Mouse (Mus musculus): ENCODE measurements at regions not wholly inside any gene's neighbourhood (a gene's known extent, or its start where the extent isn't known, plus 50 kb on each side); places are given as distances from the start of the nearest gene placed in this dataset.

DNA sequence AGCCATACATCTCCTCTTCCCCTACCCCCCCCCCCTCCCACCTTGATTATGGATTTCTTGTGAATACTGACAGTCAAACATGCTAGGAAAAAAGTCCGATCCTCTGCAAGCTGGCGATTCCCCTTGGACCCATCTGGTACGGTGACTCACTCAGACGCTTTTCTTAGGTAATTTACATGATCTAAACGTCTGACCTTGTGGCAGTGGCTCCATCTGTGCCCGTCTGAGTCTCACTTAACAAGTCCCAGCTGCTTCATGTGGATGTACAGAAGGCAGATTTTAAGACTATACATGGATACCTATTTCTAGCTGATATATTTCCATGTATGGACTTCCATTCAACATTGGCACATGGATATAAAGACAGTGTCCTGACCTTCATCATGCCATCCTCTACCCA is 481.0 kb downstream of the Lipi start:
- Histone ChIP-seq H3K4me2 (ENCODE audit: low read depth) (no peak overlapping the region), H3K4me1 (ENCODE audit: control insufficient read depth, insufficient read depth, low read length) (no peaks in the 10 kb centered on the region), H3K27ac (ENCODE audit: low read depth, low read length) (no peak overlapping the region), H3K4me3 (ENCODE audit: low read depth, low read length) (no peak overlapping the region), H3K9me3 (ENCODE audit: control insufficient read depth, low read length) (no peaks in the 10 kb centered on the region), H3K36me3 (ENCODE audit: control insufficient read depth, insufficient read depth, low read length) (no peaks in the 10 kb centered on the region), H3K27me3 (ENCODE audit: control insufficient read depth, insufficient read depth, low read length) (no peaks in the 10 kb centered on the region), H3K9ac (ENCODE audit: low read length) (no peak overlapping the region)
- 38% methylated on average over 6 of the region's 6 CpGs for WGBS
- peak; percentile 15 for DNase-seq (ENCODE audit: low spot score)
- peak; percentile 55; the same call in 1 of the 2 replicates for ATAC-seq (ENCODE audit: insufficient read depth, low FRiP score, low TSS enrichment)

DNA sequence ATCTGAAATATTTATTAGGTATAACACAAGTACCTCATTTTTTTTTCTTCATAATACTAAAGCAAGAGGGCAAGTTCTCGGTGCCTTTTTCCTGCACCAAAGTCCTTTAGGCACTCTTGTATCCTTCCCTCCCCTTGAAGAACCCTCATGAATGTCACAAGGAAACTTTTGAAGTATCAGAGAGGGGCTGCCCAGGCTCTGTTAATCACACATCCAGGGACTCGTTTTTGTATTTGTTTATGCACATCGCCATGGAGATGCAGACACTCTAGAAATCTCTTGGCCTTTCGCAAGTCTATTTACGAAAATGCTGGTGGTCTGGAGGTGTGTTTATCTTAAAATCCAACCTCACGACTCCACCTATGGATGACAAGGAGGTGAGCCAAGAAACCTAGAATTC is 492.7 kb downstream of the Lipi start:
- no peaks in the 10 kb centered on the region for H3K9me3 ChIP-seq (ENCODE audit: control insufficient read depth, low read length)
- no peaks in the 10 kb centered on the region for H3K36me3 ChIP-seq (ENCODE audit: control insufficient read depth, insufficient read depth, low read length)
- no peak overlapping the region for H3K27ac ChIP-seq (ENCODE audit: low read depth, low read length)
- DNase-seq (ENCODE audit: low spot score), result peak; percentile 10
- no peak overlapping the region for H3K4me3 ChIP-seq (ENCODE audit: low read depth, low read length)
- ATAC-seq (ENCODE audit: insufficient read depth, low FRiP score, low TSS enrichment), result peak; percentile 43; the same call in 1 of the 2 replicates
- WGBS, result 41% methylated on average over 6 of the region's 6 CpGs
- no peaks in the 10 kb centered on the region for H3K4me1 ChIP-seq (ENCODE audit: control insufficient read depth, insufficient read depth, low read length)
- H3K27me3 ChIP-seq (ENCODE audit: control insufficient read depth, insufficient read depth, low read length), result no peaks in the 10 kb centered on the region
- H3K9ac ChIP-seq (ENCODE audit: low read length), result no peak overlapping the region
- H3K4me2 ChIP-seq (ENCODE audit: low read depth), result no peak overlapping the region

DNA sequence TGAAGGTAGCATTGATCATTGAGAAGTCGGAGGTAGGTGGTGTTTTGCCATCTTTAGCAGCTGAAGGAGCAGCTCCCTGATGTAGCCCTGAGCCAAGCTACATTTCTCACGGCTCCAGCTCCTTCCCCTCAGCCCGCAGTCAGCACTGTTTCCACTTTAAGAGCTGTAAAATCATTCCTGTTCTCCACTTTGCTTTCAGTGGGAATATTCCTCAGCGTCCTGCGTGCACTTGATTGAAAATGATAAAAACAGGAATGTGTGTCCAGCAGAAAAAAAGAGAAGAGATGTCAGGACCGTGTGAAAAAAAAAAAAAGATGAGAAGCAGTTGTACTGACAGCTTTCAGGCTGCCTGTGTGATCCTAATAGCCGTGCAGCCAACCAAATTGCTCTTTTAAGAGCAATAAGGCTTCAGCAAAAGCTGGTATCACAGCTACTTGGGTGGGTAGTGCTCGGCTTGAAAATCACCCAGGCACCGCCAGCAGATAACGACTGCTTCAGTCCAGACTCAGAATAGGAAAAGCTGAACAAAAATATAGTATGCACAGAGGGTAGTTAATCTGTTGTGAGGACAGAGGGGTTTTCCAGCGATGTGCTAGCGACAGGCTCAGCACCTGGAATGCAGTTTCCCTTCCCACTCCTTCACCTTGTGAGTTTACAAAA is 493.3 kb downstream of the Lipi start:
- WGBS, result 14% methylated on average over 12 of the region's 12 CpGs
- Histone ChIP-seq H3K4me2 (ENCODE audit: low read depth) (peak overlapping the region; percentile 35), H3K9ac (ENCODE audit: low read length) (no peak overlapping the region), H3K27me3 (ENCODE audit: control insufficient read depth, insufficient read depth, low read length) (no peaks in the 10 kb centered on the region), H3K4me1 (ENCODE audit: control insufficient read depth, insufficient read depth, low read length) (no peaks in the 10 kb centered on the region), H3K4me3 (ENCODE audit: low read depth, low read length) (no peak overlapping the region), H3K9me3 (ENCODE audit: control insufficient read depth, low read length) (no peaks in the 10 kb centered on the region), H3K36me3 (ENCODE audit: control insufficient read depth, insufficient read depth, low read length) (no peaks in the 10 kb centered on the region), H3K27ac (ENCODE audit: low read depth, low read length) (no peak overlapping the region)
- peak; percentile 28; the same call in 1 of the 2 replicates for ATAC-seq (ENCODE audit: insufficient read depth, low FRiP score, low TSS enrichment)
- peak; percentile 19 for DNase-seq (ENCODE audit: low spot score)

DNA sequence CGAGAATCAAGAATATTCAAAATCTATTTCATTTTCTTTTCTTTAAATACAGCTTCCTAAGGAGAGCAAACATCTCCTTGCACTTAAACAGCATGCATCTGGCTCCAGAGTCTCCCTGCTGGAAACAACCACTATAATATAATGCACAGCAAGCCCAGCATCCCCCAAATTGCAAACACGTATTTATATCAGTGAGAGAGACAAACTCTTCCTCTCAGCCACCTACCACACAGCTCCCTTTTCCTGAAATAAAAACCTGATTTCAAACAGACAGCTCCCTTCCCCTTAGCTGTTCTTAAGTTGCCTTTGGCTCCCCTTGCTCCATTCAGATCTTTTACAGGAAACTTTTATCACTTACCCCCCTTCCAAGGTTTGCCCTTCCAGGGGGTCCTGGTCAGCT is 493.9 kb downstream of the Lipi start:
- Histone ChIP-seq H3K27me3 (ENCODE audit: control insufficient read depth, insufficient read depth, low read length) (no peaks in the 10 kb centered on the region), H3K36me3 (ENCODE audit: control insufficient read depth, insufficient read depth, low read length) (no peaks in the 10 kb centered on the region), H3K9ac (ENCODE audit: low read length) (no peak overlapping the region), H3K4me3 (ENCODE audit: low read depth, low read length) (no peak overlapping the region), H3K4me1 (ENCODE audit: control insufficient read depth, insufficient read depth, low read length) (no peaks in the 10 kb centered on the region), H3K9me3 (ENCODE audit: control insufficient read depth, low read length) (no peaks in the 10 kb centered on the region), H3K4me2 (ENCODE audit: low read depth) (peak overlapping the region; percentile 35; the same call in 1 of the 2 replicates), H3K27ac (ENCODE audit: low read depth, low read length) (no peak overlapping the region)
- ATAC-seq (ENCODE audit: insufficient read depth, low FRiP score, low TSS enrichment), result no peak
- no peak for DNase-seq (ENCODE audit: low spot score)
- WGBS, result 43% methylated on average over 2 of the region's 2 CpGs

DNA sequence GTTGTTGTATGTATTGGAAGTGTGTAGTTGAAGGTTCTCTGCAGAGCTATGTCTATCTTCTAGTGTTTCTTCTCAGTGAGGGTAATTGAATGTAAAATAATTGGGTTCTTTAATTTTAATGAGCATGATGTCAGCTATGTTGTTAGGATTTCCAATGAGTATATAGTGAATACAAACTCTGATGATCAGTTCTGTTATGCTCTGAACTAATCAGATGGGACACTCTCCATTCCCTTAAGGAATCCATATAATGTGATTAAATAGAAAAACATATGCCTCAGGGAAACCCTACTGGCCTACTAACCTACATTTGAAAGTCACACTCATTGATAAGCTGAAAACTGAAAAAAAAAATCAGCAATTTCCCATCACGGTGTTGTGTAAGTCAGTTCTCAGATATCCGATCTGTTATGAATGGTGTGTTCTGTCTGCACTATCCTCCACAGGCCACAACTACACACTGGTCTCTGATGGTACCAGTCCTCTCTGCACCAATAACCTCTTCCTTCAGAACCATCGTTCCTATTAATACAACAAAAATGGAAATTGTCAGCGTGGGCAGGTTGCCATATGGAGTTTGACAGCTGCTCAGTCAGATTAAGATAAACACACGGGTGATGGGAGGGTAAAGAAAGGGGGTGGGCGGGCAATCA is 496.4 kb downstream of the Lipi start:
- no peak overlapping the region for H3K4me3 ChIP-seq (ENCODE audit: low read depth, low read length)
- H3K27ac ChIP-seq (ENCODE audit: low read depth, low read length), result no peak overlapping the region
- no peak for DNase-seq (ENCODE audit: low spot score)
- H3K9me3 ChIP-seq (ENCODE audit: control insufficient read depth, low read length), result no peaks in the 10 kb centered on the region
- H3K27me3 ChIP-seq (ENCODE audit: control insufficient read depth, insufficient read depth, low read length), result no peaks in the 10 kb centered on the region
- WGBS, result 80% methylated on average over 6 of the region's 6 CpGs
- H3K9ac ChIP-seq (ENCODE audit: low read length), result no peak overlapping the region
- no peaks in the 10 kb centered on the region for H3K4me1 ChIP-seq (ENCODE audit: control insufficient read depth, insufficient read depth, low read length)
- no peaks in the 10 kb centered on the region for H3K36me3 ChIP-seq (ENCODE audit: control insufficient read depth, insufficient read depth, low read length)
- H3K4me2 ChIP-seq (ENCODE audit: low read depth), result no peak overlapping the region
- ATAC-seq (ENCODE audit: insufficient read depth, low FRiP score, low TSS enrichment), result no peak

DNA sequence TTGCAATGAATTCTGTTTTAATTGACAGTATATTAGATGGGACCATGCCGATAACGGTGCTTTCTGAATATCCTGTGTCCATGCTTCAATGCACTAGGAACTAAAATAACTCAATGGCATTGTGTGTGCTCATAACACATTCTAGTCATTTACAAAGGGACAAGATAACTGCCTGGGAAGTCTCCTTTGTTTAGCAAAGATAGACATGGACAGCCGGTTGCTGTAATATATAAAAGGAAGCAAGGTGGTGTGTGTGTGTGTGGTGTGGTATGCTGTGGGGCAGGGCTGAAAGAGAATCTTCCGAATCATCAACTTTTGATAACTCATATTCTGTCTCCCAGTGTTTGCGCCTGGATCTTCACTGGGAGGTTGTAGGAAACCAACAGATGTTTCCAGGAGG is 497.2 kb downstream of the Lipi start:
- Histone ChIP-seq H3K36me3 (ENCODE audit: control insufficient read depth, insufficient read depth, low read length) (no peaks in the 10 kb centered on the region), H3K4me2 (ENCODE audit: low read depth) (no peak overlapping the region), H3K4me3 (ENCODE audit: low read depth, low read length) (no peak overlapping the region), H3K27ac (ENCODE audit: low read depth, low read length) (no peak overlapping the region), H3K27me3 (ENCODE audit: control insufficient read depth, insufficient read depth, low read length) (no peaks in the 10 kb centered on the region), H3K4me1 (ENCODE audit: control insufficient read depth, insufficient read depth, low read length) (no peaks in the 10 kb centered on the region), H3K9me3 (ENCODE audit: control insufficient read depth, low read length) (no peaks in the 10 kb centered on the region), H3K9ac (ENCODE audit: low read length) (no peak overlapping the region)
- DNase-seq (ENCODE audit: low spot score), result no peak
- 90% methylated on average over 5 of the region's 5 CpGs for WGBS
- ATAC-seq (ENCODE audit: insufficient read depth, low FRiP score, low TSS enrichment), result no peak

DNA sequence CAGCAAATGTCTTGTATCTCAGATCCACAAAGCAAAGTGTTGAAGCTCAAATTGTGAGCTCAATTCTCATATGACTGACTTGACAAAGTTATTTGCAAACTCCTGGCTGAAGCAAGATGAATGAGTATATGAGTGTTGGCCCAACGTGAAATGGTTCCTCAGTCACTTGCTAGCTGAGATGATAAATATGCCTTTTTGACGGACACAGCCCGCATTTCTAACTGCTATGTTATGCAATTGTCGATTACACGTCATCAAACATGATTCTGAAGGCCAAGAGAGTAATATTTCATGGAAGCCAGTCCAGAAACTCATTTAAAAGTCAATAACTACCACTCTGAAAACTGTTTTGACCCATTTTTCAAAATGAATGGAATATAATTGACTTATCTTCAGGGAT is 520.6 kb downstream of the Lipi start:
- Histone ChIP-seq H3K27me3 (ENCODE audit: control insufficient read depth, insufficient read depth, low read length) (no peaks in the 10 kb centered on the region), H3K4me3 (ENCODE audit: low read depth, low read length) (no peak overlapping the region), H3K36me3 (ENCODE audit: control insufficient read depth, insufficient read depth, low read length) (no peaks in the 10 kb centered on the region), H3K4me1 (ENCODE audit: control insufficient read depth, insufficient read depth, low read length) (no peaks in the 10 kb centered on the region), H3K9ac (ENCODE audit: low read length) (no peak overlapping the region), H3K27ac (ENCODE audit: low read depth, low read length) (no peak overlapping the region), H3K4me2 (ENCODE audit: low read depth) (no peak overlapping the region), H3K9me3 (ENCODE audit: control insufficient read depth, low read length) (no peaks in the 10 kb centered on the region)
- ATAC-seq (ENCODE audit: insufficient read depth, low FRiP score, low TSS enrichment), result no peak
- DNase-seq (ENCODE audit: low spot score), result no peak
- WGBS, result 80% methylated on average over 5 of the region's 5 CpGs

DNA sequence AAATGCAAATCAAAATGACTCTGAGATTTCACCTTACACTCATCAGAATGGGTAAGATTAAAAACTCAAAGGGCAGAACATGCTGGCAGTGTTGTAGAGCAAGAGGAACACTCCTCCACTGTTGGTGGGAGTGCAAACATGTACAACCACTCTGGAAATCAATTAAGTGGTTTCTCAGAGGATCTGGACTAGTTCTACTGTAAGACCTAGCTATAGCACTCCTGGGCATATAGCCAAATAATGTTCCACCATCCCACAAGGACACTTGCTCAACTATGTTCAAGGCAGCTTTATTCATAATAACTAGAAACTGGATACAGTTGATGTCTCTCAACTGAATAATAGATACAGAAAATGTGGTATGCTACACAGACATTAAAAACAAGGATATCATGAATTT is 532.9 kb downstream of the Lipi start:
- ATAC-seq (ENCODE audit: insufficient read depth, low FRiP score, low TSS enrichment), result no peak
- Histone ChIP-seq H3K27me3 (ENCODE audit: control insufficient read depth, insufficient read depth, low read length) (no peaks in the 10 kb centered on the region), H3K4me1 (ENCODE audit: control insufficient read depth, insufficient read depth, low read length) (no peaks in the 10 kb centered on the region), H3K27ac (ENCODE audit: low read depth, low read length) (no peak overlapping the region), H3K36me3 (ENCODE audit: control insufficient read depth, insufficient read depth, low read length) (no peaks in the 10 kb centered on the region), H3K9ac (ENCODE audit: low read length) (no peak overlapping the region), H3K4me3 (ENCODE audit: low read depth, low read length) (no peak overlapping the region), H3K4me2 (ENCODE audit: low read depth) (no peak overlapping the region), H3K9me3 (ENCODE audit: control insufficient read depth, low read length) (no peaks in the 10 kb centered on the region)
- no peak for DNase-seq (ENCODE audit: low spot score)

DNA sequence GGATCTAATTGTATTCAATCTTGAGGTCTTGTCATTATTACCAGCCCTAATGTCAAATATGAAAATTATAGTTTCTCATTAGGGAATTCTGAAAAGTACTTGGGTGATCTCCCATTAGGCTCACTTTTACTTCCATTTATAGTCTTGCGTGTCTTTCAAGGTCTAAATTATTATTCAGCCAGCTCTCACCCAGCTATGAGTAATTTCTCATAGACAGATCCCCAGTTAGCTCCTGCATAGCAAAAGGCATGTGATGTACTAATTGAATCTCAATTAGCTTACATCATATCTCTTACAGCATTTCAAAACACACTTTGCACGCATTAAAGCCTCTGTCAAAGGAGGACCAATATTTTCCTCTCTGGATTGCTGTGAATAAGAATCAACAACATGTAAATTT is 539.9 kb downstream of the Lipi start:
- no peak for ATAC-seq (ENCODE audit: insufficient read depth, low FRiP score, low TSS enrichment)
- Histone ChIP-seq H3K4me2 (ENCODE audit: low read depth) (no peak overlapping the region), H3K9ac (ENCODE audit: low read length) (no peak overlapping the region), H3K4me3 (ENCODE audit: low read depth, low read length) (no peak overlapping the region), H3K27ac (ENCODE audit: low read depth, low read length) (no peak overlapping the region), H3K9me3 (ENCODE audit: control insufficient read depth, low read length) (no peaks in the 10 kb centered on the region), H3K4me1 (ENCODE audit: control insufficient read depth, insufficient read depth, low read length) (no peaks in the 10 kb centered on the region), H3K27me3 (ENCODE audit: control insufficient read depth, insufficient read depth, low read length) (no peaks in the 10 kb centered on the region), H3K36me3 (ENCODE audit: control insufficient read depth, insufficient read depth, low read length) (no peaks in the 10 kb centered on the region)
- 87% methylated on average over 2 of the region's 2 CpGs for WGBS
- DNase-seq (ENCODE audit: low spot score), result no peak

All from neural tube, embryonic 11.5 days (tissue).